Mouse (Mus musculus): ENCODE data around the gene Kcnj15. TPM values are rescaled to one million over a fixed set of nuclear protein-coding genes. Genes with fewer than 3 reads are reported as not detected.

The Kcnj15 gene
- polyA plus RNA-seq, 1 experiment from 2014 or later, result 0.11 TPM

DNA sequence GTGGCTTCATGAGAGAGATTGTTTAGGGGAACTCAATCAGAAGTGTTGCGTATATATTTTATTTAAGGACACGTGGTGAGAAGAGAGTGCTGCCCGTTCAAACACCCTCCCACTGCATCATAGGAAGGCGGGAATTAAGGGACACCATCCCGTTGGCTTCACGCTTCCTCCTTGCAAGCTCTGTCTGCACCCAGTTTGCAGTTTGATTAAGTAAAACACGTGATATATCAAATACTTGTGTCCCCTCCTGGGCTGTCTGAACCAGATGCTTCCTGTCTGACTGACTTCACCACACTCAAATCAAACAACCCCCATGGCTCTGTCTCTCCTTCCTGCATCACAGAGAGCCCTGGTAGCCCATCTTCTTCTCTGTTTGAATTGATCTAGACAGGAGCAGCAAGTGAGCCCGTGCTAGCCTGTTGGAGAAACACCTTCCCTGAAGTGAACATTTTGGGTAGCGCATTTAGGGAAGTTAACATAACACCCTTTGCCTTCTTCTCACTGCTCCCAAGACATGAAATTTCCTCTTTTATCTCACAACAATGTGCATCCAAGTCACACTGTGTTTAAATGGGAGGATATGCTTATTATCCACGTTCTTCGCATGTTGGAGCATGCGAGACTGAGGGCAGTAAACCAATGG, 26.8 kb downstream of the Kcnj15 start:
- no peaks in the 10 kb centered on the region for H3K9me3 ChIP-seq (ENCODE audit: control insufficient read depth, low read length)
- no peaks in the 10 kb centered on the region for H3K4me1 ChIP-seq (ENCODE audit: control insufficient read depth, insufficient read depth, low read depth, low read length)
- H3K27me3 ChIP-seq (replicated peaks; ENCODE audit: control insufficient read depth, insufficient read depth, low read length), result no peaks in the 10 kb centered on the region
- no peak for ATAC-seq
- H3K27ac ChIP-seq (ENCODE audit: low read depth, low read length), result no peak overlapping the region
- H3K9ac ChIP-seq (ENCODE audit: low read depth, low read length), result no peak overlapping the region
- WGBS, result 82% methylated on average over 12 of the region's 12 CpGs
- H3K4me2 ChIP-seq (ENCODE audit: low read length), result no peak overlapping the region
- no peak overlapping the region for H3K4me3 ChIP-seq (ENCODE audit: low read length)
- no peaks in the 10 kb centered on the region for H3K36me3 ChIP-seq (ENCODE audit: control insufficient read depth, insufficient read depth, low read length)

DNA sequence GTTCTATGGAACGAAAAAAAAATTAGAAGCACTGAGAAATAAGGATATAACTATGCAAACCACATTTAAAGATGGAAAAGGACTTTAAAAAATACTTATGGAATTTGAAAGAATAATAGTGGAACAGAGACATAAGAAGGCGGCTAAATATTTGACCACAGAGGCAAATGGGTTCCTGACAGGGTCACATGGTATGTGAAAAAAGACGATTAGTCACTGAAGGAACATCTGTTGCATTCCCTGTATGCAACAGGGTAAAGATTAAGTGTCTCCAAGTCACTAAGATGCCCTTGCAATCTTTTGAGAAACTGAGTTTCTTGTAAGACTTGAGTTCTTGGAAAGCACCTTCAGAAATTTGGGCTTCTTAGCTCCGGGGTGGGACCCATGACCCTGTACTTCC, 27.7 kb downstream of the Kcnj15 start:
- no peak for ATAC-seq
- Histone ChIP-seq H3K9me3 (ENCODE audit: control insufficient read depth, low read length) (no peaks in the 10 kb centered on the region), H3K4me3 (ENCODE audit: low read length) (no peak overlapping the region), H3K9ac (ENCODE audit: low read depth, low read length) (no peak overlapping the region), H3K27ac (ENCODE audit: low read depth, low read length) (no peak overlapping the region), H3K4me1 (ENCODE audit: control insufficient read depth, insufficient read depth, low read depth, low read length) (no peaks in the 10 kb centered on the region), H3K4me2 (ENCODE audit: low read length) (no peak overlapping the region), H3K27me3 (replicated peaks; ENCODE audit: control insufficient read depth, insufficient read depth, low read length) (no peaks in the 10 kb centered on the region), H3K36me3 (ENCODE audit: control insufficient read depth, insufficient read depth, low read length) (no peaks in the 10 kb centered on the region)
- WGBS, result 91% methylated on average over 4 of the region's 4 CpGs

DNA sequence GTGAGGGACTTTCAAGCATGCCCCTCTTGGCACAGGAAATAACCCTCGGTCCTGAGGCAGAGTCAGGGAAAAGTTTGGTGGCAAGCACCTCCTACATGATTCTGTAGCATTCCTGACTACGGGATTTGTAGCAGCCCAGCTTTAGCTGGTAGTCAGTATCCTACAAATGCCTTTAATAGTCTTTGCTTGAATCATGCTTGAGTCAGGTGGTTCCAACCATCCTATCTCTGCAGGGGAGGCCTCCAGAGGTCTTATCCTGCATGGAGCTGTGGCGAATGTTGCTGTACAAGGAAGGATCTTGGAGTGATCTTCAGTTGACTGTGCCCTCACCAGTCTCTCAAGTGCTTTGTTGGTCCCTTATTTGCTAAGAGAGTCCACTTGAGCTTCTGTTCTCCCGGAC, 28.4 kb downstream of the Kcnj15 start:
- ATAC-seq, result no peak
- no peak overlapping the region for H3K9ac ChIP-seq (ENCODE audit: low read depth, low read length)
- no peaks in the 10 kb centered on the region for H3K9me3 ChIP-seq (ENCODE audit: control insufficient read depth, low read length)
- H3K36me3 ChIP-seq (ENCODE audit: control insufficient read depth, insufficient read depth, low read length), result no peaks in the 10 kb centered on the region
- H3K27me3 ChIP-seq (replicated peaks; ENCODE audit: control insufficient read depth, insufficient read depth, low read length), result no peaks in the 10 kb centered on the region
- WGBS, result 92% methylated on average over 4 of the region's 4 CpGs
- H3K4me3 ChIP-seq (ENCODE audit: low read length), result no peak overlapping the region
- H3K4me2 ChIP-seq (ENCODE audit: low read length), result no peak overlapping the region
- H3K27ac ChIP-seq (ENCODE audit: low read depth, low read length), result no peak overlapping the region
- no peaks in the 10 kb centered on the region for H3K4me1 ChIP-seq (ENCODE audit: control insufficient read depth, insufficient read depth, low read depth, low read length)

DNA sequence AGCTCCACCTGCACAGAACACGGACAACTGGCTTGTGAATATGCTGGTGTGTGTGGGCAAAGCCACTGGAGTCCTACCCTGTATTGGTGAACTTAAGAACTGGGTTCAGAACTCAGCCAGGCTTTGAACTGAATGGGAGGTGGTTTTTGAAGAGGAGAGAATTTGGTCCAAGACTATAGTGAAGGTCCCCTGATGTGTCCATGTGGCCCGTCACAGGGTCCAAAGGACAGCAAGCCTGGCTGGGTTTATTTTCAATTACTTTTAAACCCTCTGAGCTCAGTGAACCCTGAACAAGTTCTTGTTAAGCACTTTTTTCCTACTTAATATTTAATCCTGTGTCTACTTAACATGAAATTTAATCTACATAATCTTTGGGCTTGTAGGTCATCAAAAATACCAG, 30.3 kb downstream of the Kcnj15 start:
- Histone ChIP-seq H3K4me1 (ENCODE audit: control insufficient read depth, insufficient read depth, low read depth, low read length) (no peaks in the 10 kb centered on the region), H3K9ac (ENCODE audit: low read depth, low read length) (no peak overlapping the region), H3K36me3 (ENCODE audit: control insufficient read depth, insufficient read depth, low read length) (no peaks in the 10 kb centered on the region), H3K27ac (ENCODE audit: low read depth, low read length) (no peak overlapping the region), H3K4me3 (ENCODE audit: low read length) (no peak overlapping the region), H3K27me3 (replicated peaks; ENCODE audit: control insufficient read depth, insufficient read depth, low read length) (no peaks in the 10 kb centered on the region), H3K9me3 (ENCODE audit: control insufficient read depth, low read length) (no peaks in the 10 kb centered on the region), H3K4me2 (ENCODE audit: low read length) (no peak overlapping the region)
- no peak for ATAC-seq
- WGBS, result 78% methylated on average over 2 of the region's 2 CpGs

DNA sequence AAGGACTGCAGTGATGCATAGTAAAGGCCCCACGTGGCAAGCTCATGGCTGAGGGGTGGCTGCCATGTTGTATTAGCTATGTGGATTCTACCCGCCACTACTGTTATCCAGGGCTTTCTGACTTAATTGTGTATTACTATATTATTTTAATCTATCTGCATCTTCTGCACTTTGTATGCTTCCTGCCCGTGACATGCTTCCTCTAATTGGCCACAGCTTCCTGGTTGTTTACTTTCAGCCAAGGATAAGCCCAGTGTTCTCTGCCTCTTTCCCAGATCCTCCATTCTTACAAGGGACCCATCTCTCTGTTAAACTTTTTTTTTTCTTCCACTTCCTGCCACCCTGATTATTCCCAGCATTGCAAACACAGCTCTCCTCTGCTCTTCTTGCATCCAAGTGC, 32.0 kb downstream of the Kcnj15 start:
- H3K36me3 ChIP-seq (ENCODE audit: control insufficient read depth, insufficient read depth, low read length), result no peaks in the 10 kb centered on the region
- no peaks in the 10 kb centered on the region for H3K4me1 ChIP-seq (ENCODE audit: control insufficient read depth, insufficient read depth, low read depth, low read length)
- ATAC-seq, result no peak
- no peak overlapping the region for H3K4me3 ChIP-seq (ENCODE audit: low read length)
- no peaks in the 10 kb centered on the region for H3K9me3 ChIP-seq (ENCODE audit: control insufficient read depth, low read length)
- H3K27me3 ChIP-seq (replicated peaks; ENCODE audit: control insufficient read depth, insufficient read depth, low read length), result no peaks in the 10 kb centered on the region
- H3K4me2 ChIP-seq (ENCODE audit: low read length), result no peak overlapping the region
- no peak overlapping the region for H3K27ac ChIP-seq (ENCODE audit: low read depth, low read length)
- 75% methylated on average over 3 of the region's 3 CpGs for WGBS
- no peak overlapping the region for H3K9ac ChIP-seq (ENCODE audit: low read depth, low read length)

DNA sequence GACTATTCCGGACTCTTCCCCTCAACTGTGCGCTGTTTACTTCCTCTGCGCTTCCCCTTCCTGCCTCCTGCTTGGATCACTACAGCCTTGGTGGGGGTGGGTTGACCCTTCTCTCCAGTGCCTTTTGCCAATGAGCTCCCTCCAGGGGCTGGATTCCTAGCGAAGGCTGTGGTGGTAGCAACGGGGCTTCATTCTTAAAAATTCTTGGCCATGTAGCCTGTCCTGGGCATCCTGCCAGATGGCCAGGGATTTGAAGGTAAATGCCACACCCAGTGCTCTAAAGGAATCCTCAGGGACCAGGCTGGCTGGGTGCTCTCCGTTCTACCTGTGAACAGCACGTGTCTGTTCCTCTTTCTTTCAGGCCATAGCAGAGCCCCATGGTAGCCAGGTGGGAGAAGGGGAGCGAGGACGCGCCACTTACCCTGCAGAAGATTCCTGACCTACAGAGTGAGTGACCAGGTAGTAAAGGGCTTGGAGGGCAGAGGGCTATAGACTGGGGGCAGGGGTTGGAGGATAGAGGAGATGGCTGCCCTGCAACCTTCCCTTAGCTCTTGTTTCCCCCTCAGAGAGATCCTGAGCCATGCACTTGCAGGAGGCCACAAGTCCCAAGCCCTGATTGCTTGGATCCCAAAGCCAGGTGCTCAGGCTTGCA, 34.2 kb downstream of the Kcnj15 start:
- H3K4me2 ChIP-seq (ENCODE audit: low read length), result no peak overlapping the region
- no peak overlapping the region for H3K9ac ChIP-seq (ENCODE audit: low read depth, low read length)
- ATAC-seq, result no peak
- no peak overlapping the region for H3K4me3 ChIP-seq (ENCODE audit: low read length)
- H3K4me1 ChIP-seq (ENCODE audit: control insufficient read depth, insufficient read depth, low read depth, low read length), result no peaks in the 10 kb centered on the region
- H3K36me3 ChIP-seq (ENCODE audit: control insufficient read depth, insufficient read depth, low read length), result no peaks in the 10 kb centered on the region
- H3K27me3 ChIP-seq (replicated peaks; ENCODE audit: control insufficient read depth, insufficient read depth, low read length), result no peaks in the 10 kb centered on the region
- H3K9me3 ChIP-seq (ENCODE audit: control insufficient read depth, low read length), result no peaks in the 10 kb centered on the region
- H3K27ac ChIP-seq (ENCODE audit: low read depth, low read length), result no peak overlapping the region
- WGBS, result 75% methylated on average over 10 of the region's 10 CpGs

DNA sequence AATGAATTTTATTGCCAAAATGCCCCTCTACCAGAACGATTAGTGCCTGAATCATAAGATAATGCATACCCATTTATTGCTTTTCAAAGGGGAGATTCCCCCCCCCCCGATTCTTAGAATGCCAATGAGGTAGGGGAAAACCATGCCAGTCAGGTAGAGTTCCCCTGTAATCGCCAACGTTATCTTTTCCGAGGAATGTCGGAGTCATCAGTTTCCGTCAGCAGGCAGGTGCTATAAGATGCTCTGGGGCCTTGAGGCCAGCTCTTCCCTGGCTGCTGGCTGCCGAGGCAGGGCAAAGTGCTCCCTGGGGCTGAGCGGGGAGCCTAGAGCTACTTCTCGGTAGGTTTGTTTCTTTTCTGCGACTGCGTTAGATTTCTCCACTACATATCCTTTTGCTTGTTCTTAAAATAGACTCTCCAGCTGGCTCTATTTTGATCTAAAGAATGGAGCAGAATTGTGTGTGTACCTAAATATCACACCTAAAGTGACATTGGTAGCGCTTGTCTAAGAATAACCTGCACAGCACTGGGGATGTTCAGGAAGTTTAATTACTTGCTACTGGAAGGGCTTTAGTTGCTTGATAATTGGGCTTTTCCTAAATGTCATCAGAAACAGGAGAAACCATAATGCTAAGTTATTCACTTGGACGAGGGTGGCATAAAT, 35.6 kb downstream of the Kcnj15 start:
- 73% methylated on average over 14 of the region's 14 CpGs for WGBS
- ATAC-seq, result no peak
- Histone ChIP-seq H3K9me3 (ENCODE audit: control insufficient read depth, low read length) (no peaks in the 10 kb centered on the region), H3K27me3 (replicated peaks; ENCODE audit: control insufficient read depth, insufficient read depth, low read length) (no peaks in the 10 kb centered on the region), H3K4me2 (ENCODE audit: low read length) (no peak overlapping the region), H3K27ac (ENCODE audit: low read depth, low read length) (no peak overlapping the region; the same call in 1 of the 2 replicates), H3K4me1 (ENCODE audit: control insufficient read depth, insufficient read depth, low read depth, low read length) (no peaks in the 10 kb centered on the region), H3K36me3 (ENCODE audit: control insufficient read depth, insufficient read depth, low read length) (no peaks in the 10 kb centered on the region), H3K9ac (ENCODE audit: low read depth, low read length) (no peak overlapping the region), H3K4me3 (ENCODE audit: low read length) (no peak overlapping the region)

DNA sequence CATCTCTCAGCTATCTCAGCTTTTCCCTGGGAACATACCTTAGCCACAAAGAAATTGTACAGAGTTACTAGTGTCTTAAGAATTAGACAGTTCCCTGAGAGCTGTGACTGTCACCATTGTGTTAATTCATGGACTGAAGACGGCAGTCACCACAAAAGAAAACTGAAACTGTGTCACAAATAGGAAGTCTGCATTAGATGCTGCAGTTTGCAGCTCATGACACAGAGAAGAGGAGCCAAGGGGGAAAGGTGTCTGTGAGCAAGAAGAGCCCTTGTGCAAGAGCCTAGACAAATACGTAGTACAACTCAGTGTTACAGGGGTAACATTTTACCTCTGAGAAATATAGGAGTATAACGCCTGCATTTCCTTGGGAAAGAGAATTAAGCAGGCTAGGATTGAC, 40.3 kb downstream of the Kcnj15 start:
- Histone ChIP-seq H3K4me2 (ENCODE audit: low read length) (no peak overlapping the region), H3K27ac (ENCODE audit: low read depth, low read length) (no peak overlapping the region), H3K36me3 (ENCODE audit: control insufficient read depth, insufficient read depth, low read length) (no peaks in the 10 kb centered on the region), H3K4me3 (ENCODE audit: low read length) (no peak overlapping the region), H3K9me3 (ENCODE audit: control insufficient read depth, low read length) (no peaks in the 10 kb centered on the region), H3K4me1 (ENCODE audit: control insufficient read depth, insufficient read depth, low read depth, low read length) (no peaks in the 10 kb centered on the region), H3K27me3 (replicated peaks; ENCODE audit: control insufficient read depth, insufficient read depth, low read length) (no peaks in the 10 kb centered on the region), H3K9ac (ENCODE audit: low read depth, low read length) (no peak overlapping the region)
- ATAC-seq, result no peak
- 68% methylated on average over 3 of the region's 3 CpGs for WGBS

DNA sequence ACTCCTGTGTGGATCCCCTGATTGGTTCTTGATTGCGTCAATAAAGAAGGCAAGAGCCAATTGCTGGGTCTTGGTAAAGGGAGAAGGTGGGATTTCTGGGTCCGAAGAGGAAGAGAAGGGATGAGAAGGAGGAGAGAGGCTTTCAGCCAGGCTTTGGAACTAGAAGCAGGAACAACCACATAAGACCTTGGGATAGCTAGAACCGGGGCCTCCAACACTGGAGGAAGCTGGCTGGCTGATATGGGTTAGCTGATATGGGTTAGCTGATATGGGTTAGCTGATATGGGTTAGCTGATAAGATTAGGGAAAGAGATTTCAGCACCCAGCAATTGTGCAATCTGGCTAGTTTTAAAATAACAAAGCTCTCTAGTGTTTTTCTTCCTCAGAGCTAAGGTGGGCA, 44.3 kb downstream of the Kcnj15 start:
- ATAC-seq, result no peak
- no peaks in the 10 kb centered on the region for H3K9me3 ChIP-seq (ENCODE audit: control insufficient read depth, low read length)
- H3K27me3 ChIP-seq (replicated peaks; ENCODE audit: control insufficient read depth, insufficient read depth, low read length), result no peaks in the 10 kb centered on the region
- H3K9ac ChIP-seq (ENCODE audit: low read depth, low read length), result no peak overlapping the region
- no peak overlapping the region for H3K4me3 ChIP-seq (ENCODE audit: low read length)
- H3K36me3 ChIP-seq (ENCODE audit: control insufficient read depth, insufficient read depth, low read length), result no peaks in the 10 kb centered on the region
- H3K4me1 ChIP-seq (ENCODE audit: control insufficient read depth, insufficient read depth, low read depth, low read length), result no peaks in the 10 kb centered on the region
- 90% methylated on average over 3 of the region's 3 CpGs for WGBS
- no peak overlapping the region for H3K27ac ChIP-seq (ENCODE audit: low read depth, low read length)
- H3K4me2 ChIP-seq (ENCODE audit: low read length), result no peak overlapping the region

Measured in hindbrain, embryonic 16.5 days (tissue).